Mouse (Mus musculus): ENCODE data around the gene Ascl3. TPM values are rescaled to one million over a fixed set of nuclear protein-coding genes. Genes with fewer than 3 reads are reported as not detected.

Ascl3 gene
- total RNA-seq, 2 experiments from 2014 or later: not detected

- TF ChIP-seq CTCF (IDR thresholded peaks at IDR 0.05): peak; percentile 66
- peak overlapping the region; percentile 58 for H3K27ac ChIP-seq
- peak; percentile 25 to 34 for DNase-seq (ENCODE audit: extremely low spot score in 1 of 2, low spot score in 2 of 2)
- intact Hi-C loops (cut with DNase I): loop anchor here (2.0 to 5.0 kb wide), 2 partner anchors 34 to 185 kb away; no protein-coding TSS in a partner anchor
- no peak overlapping the region for H3K4me3 ChIP-seq
These were observed 24.3 kb downstream of the Ascl3 start for GRCm38 (mm10) chr7:109707023-109707785.

- no peak for DNase-seq (ENCODE audit: extremely low spot score in 1 of 2, low spot score in 2 of 2)
- intact Hi-C loops (cut with DNase I): no loop called here
- no peak overlapping the region; the same call in 1 of the 2 replicates for H3K27ac ChIP-seq
- TF ChIP-seq CTCF (IDR thresholded peaks at IDR 0.05): no peak
- H3K4me3 ChIP-seq: peak overlapping the region; percentile 65
These were observed 27.1 kb downstream of the Ascl3 start for GRCm38 (mm10) chr7:109704461-109704860.

- intact Hi-C loops (cut with DNase I): no loop called here
- no peak; the same call in 1 of the 2 replicates for TF ChIP-seq CTCF (IDR thresholded peaks at IDR 0.05)
- no peak for DNase-seq (ENCODE audit: extremely low spot score in 1 of 2, low spot score in 2 of 2)
- H3K27ac ChIP-seq: peak overlapping the region; percentile 72
- peak overlapping the region; percentile 65 for H3K4me3 ChIP-seq
These were observed 27.5 kb downstream of the Ascl3 start for GRCm38 (mm10) chr7:109704016-109704377.

- peak within 1 kb of the TSS; percentile 72 for H3K27ac ChIP-seq
- peak within 1 kb of the TSS; percentile 65 for H3K4me3 ChIP-seq
- DNase-seq (ENCODE audit: extremely low spot score in 1 of 2, low spot score in 2 of 2): peak; percentile 90 to 92
- intact Hi-C loops (cut with DNase I): no loop called here
- no peak for TF ChIP-seq CTCF (IDR thresholded peaks at IDR 0.05)
These were observed 28.1 kb downstream of the Ascl3 start, which contains the start of the genes St5 and Akip1 for GRCm38 (mm10) chr7:109703190-109704015. Gene St5, minus strand, starts transcription at chr7:109703605. Gene Akip1, plus strand, starts transcription at chr7:109703690.

- Histone ChIP-seq H3K4me3 (no peak overlapping the region; the same call in 1 of the 2 replicates), H3K27ac (no peak overlapping the region)
- DNase-seq (ENCODE audit: extremely low spot score in 1 of 2, low spot score in 2 of 2): no peak
- intact Hi-C loops (cut with DNase I): no loop called here
- TF ChIP-seq CTCF (IDR thresholded peaks at IDR 0.05): no peak
These were observed 28.8 kb downstream of the Ascl3 start for GRCm38 (mm10) chr7:109702721-109703120.

- TF ChIP-seq CTCF (IDR thresholded peaks at IDR 0.05): peak; percentile 24
- DNase-seq (ENCODE audit: extremely low spot score in 1 of 2, low spot score in 2 of 2): no peak
- intact Hi-C loops (cut with DNase I): no loop called here
- no peak overlapping the region for H3K4me3 ChIP-seq
- no peak overlapping the region for H3K27ac ChIP-seq
These were observed 31.3 kb downstream of the Ascl3 start for GRCm38 (mm10) chr7:109700213-109700612.

GRCm38 (mm10) chr7:109695339-109695726 is 36.2 kb downstream of the Ascl3 start:
- Histone ChIP-seq H3K27ac (no peak overlapping the region), H3K4me3 (no peak overlapping the region)
- TF ChIP-seq CTCF (IDR thresholded peaks at IDR 0.05): no peak
- DNase-seq (ENCODE audit: extremely low spot score in 1 of 2, low spot score in 2 of 2): no peak
- intact Hi-C loops (cut with DNase I): no loop called here

GRCm38 (mm10) chr7:109694576-109695338 is 36.8 kb downstream of the Ascl3 start:
- intact Hi-C loops (cut with DNase I): no loop called here
- no peak for DNase-seq (ENCODE audit: extremely low spot score in 1 of 2, low spot score in 2 of 2)
- H3K4me3 ChIP-seq: no peak overlapping the region
- no peak for TF ChIP-seq CTCF (IDR thresholded peaks at IDR 0.05)
- H3K27ac ChIP-seq: no peak overlapping the region

GRCm38 (mm10) chr7:109690961-109691360 is 40.6 kb downstream of the Ascl3 start:
- DNase-seq (ENCODE audit: extremely low spot score in 1 of 2, low spot score in 2 of 2): no peak
- no peak overlapping the region for H3K4me3 ChIP-seq
- intact Hi-C loops (cut with DNase I): no loop called here
- H3K27ac ChIP-seq: no peak overlapping the region
- no peak for TF ChIP-seq CTCF (IDR thresholded peaks at IDR 0.05)

GRCm38 (mm10) chr7:109690101-109690500 is 41.4 kb downstream of the Ascl3 start:
- DNase-seq (ENCODE audit: extremely low spot score in 1 of 2, low spot score in 2 of 2): no peak
- Histone ChIP-seq H3K4me3 (no peak overlapping the region), H3K27ac (no peak overlapping the region)
- TF ChIP-seq CTCF (IDR thresholded peaks at IDR 0.05): peak; percentile 43
- intact Hi-C loops (cut with DNase I): no loop called here

GRCm38 (mm10) chr7:109686585-109687128 is 44.9 kb downstream of the Ascl3 start:
- no peak overlapping the region for H3K4me3 ChIP-seq
- no peak for TF ChIP-seq CTCF (IDR thresholded peaks at IDR 0.05)
- H3K27ac ChIP-seq: no peak overlapping the region
- intact Hi-C loops (cut with DNase I): no loop called here
- DNase-seq (ENCODE audit: extremely low spot score in 1 of 2, low spot score in 2 of 2): no peak
